ENCODE assay signal across 8 mouse cellular contexts in the genomic region with DNA sequence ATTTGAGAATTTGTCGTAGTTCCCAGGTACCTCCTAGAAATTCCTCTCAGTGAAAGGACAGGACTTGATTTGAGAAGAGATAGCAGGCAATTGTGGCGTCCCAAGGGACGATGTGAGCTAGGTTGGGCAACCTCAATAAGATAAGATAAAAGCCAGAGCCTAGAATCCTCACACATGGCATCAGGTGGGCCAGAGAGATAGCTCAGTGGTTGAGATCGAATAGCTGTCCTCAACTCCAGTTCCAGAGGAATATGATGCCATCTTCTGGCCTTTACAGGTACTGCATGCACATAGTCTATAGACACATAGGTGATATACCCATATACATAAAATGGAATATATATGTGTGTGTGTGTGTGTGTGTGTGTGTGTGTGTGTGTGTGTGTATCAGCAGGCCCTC. TPM values are rescaled to one million over a fixed set of nuclear protein-coding genes. Genes with fewer than 3 reads are reported as not detected.
DNase-seq lines count a peak whose midpoint lies in the region; ATAC-seq and TF ChIP-seq lines count a peak whose summit lies in the region.

No protein-coding gene starts in this region.

- H3K4me1 ChIP-seq in heart, embryonic 12.5 days (replicated peaks), result peaks cover 12% of the 10 kb centered on the region
- H3K4me1 ChIP-seq in lung, embryonic 14.5 days (ENCODE audit: insufficient read depth), result no peaks in the 10 kb centered on the region
- H3K4me1 ChIP-seq in neural tube, embryonic 15.5 days, result no peaks in the 10 kb centered on the region

- H3K9ac ChIP-seq in heart, embryonic 12.5 days, result no peak overlapping the region
- no peak overlapping the region for H3K9ac ChIP-seq in lung, embryonic 14.5 days
- H3K9ac ChIP-seq in neural tube, embryonic 15.5 days (replicated peaks), result no peak overlapping the region

- no peak overlapping the region for H3K4me3 ChIP-seq in heart, embryonic 12.5 days
- no peak overlapping the region for H3K4me3 ChIP-seq in lung, embryonic 14.5 days (ENCODE audit: low read depth, low read length)
- H3K4me3 ChIP-seq in neural tube, embryonic 15.5 days (replicated peaks), result no peak overlapping the region

- DNase-seq in heart, postnatal 25 days (ENCODE audit: low spot score), result no peak
- DNase-seq in spleen, postnatal 10 days (ENCODE audit: low spot score in 2 of 2), result peak; percentile 44 to 67
- DNase-seq in spleen, adult 18-20 months, result no peak
- DNase-seq in cerebellum, postnatal 10 days, result peak; percentile 70 to 78
- peak; percentile 82 for DNase-seq in lung, embryonic 14.5 days
- DNase-seq in Muller cell, postnatal 12 days (ENCODE audit: inconsistent ontology term), result no peak

- peak; percentile 67 for TF ChIP-seq CTCF in lung, embryonic 14.5 days (IDR thresholded peaks at IDR 0.05; ENCODE audit: low read depth)

- H3K27ac ChIP-seq in heart, embryonic 12.5 days (ENCODE audit: poor library complexity, severe bottlenecking), result no peak overlapping the region
- no peak overlapping the region for H3K27ac ChIP-seq in lung, embryonic 14.5 days (ENCODE audit: low read depth)
- H3K27ac ChIP-seq in neural tube, embryonic 15.5 days (replicated peaks), result no peak overlapping the region

- H3K36me3 ChIP-seq in heart, embryonic 12.5 days, result no peaks in the 10 kb centered on the region
- H3K36me3 ChIP-seq in lung, embryonic 14.5 days (ENCODE audit: insufficient read depth), result no peaks in the 10 kb centered on the region
- H3K36me3 ChIP-seq in neural tube, embryonic 15.5 days, result no peaks in the 10 kb centered on the region

- 0 out of 2 replicates have a peak, but pooled peaks have one; percentile 29 for ATAC-seq in heart, embryonic 12.5 days (ENCODE audit: insufficient number of reproducible peaks, low FRiP score)
- ATAC-seq in lung, embryonic 14.5 days (ENCODE audit: insufficient read depth), result no peak
- ATAC-seq in neural tube, embryonic 15.5 days (ENCODE audit: low FRiP score), result no peak

- intact Hi-C loops in heart, postnatal 25 days (cut with DNase I), result loop anchor here (1.0 kb wide), 1 partner anchor 146 kb away; no protein-coding TSS in a partner anchor

- H3K9me3 ChIP-seq in heart, embryonic 12.5 days (replicated peaks), result no peaks in the 10 kb centered on the region
- no peaks in the 10 kb centered on the region for H3K9me3 ChIP-seq in lung, embryonic 14.5 days (ENCODE audit: low read depth, low read length)
- H3K9me3 ChIP-seq in neural tube, embryonic 15.5 days (replicated peaks), result no peaks in the 10 kb centered on the region

- H3K4me2 ChIP-seq in heart, embryonic 12.5 days, result no peak overlapping the region
- H3K4me2 ChIP-seq in lung, embryonic 14.5 days, result no peak overlapping the region
- no peak overlapping the region for H3K4me2 ChIP-seq in neural tube, embryonic 15.5 days

- 44% methylated on average over 4 of the region's 4 CpGs for WGBS in heart, embryonic 12.5 days
- WGBS in lung, embryonic 14.5 days, result 57% methylated on average over 4 of the region's 4 CpGs
- WGBS in neural tube, embryonic 15.5 days, result 63% methylated on average over 4 of the region's 4 CpGs

- H3K27me3 ChIP-seq in heart, embryonic 12.5 days (replicated peaks), result peaks cover 6% of the 10 kb centered on the region; the same call in 1 of the 2 replicates
- H3K27me3 ChIP-seq in lung, embryonic 14.5 days (ENCODE audit: insufficient read depth, low read length), result no peaks in the 10 kb centered on the region
- H3K27me3 ChIP-seq in neural tube, embryonic 15.5 days (replicated peaks), result peaks cover 3% of the 10 kb centered on the region; the same call in 1 of the 2 replicates

RNA-seq across cellular contexts. Expression of a gene that starts 2.0 kb away (rescaled TPM):
- 1.7 and 1.8 TPM in 2 replicates for polyA plus RNA-seq in heart, embryonic 12.5 days (2016; fragmentation: Nextera tagmentation; extraction: Ambion mirVana)
- under 1 TPM; 0.11 to 0.21 TPM for total RNA-seq in heart, postnatal 25 days (2021)
- polyA plus RNA-seq in lung, embryonic 14.5 days (2014; fragmentation: Nextera tagmentation; extraction: Ambion mirVana), result 8.9 and 10.2 TPM in 2 replicates
- polyA plus RNA-seq in neural tube, embryonic 15.5 days (2015; fragmentation: Nextera tagmentation; extraction: Ambion mirVana), result 0.50 and 3.5 TPM in 2 replicates

RNA-seq across cellular contexts. Expression of a gene that starts 16.8 kb away (rescaled TPM):
- polyA plus RNA-seq in heart, embryonic 12.5 days (2016; fragmentation: Nextera tagmentation; extraction: Ambion mirVana), result 148 and 153 TPM in 2 replicates
- 10 to 100 TPM; 48.8 to 97.8 TPM for total RNA-seq in heart, postnatal 25 days (2021)
- polyA plus RNA-seq in lung, embryonic 14.5 days (2014; fragmentation: Nextera tagmentation; extraction: Ambion mirVana), result 47.8 and 49.7 TPM in 2 replicates
- 67.1 and 79.4 TPM in 2 replicates for polyA plus RNA-seq in neural tube, embryonic 15.5 days (2015; fragmentation: Nextera tagmentation; extraction: Ambion mirVana)

Comparison
In these comparisons a context has a peak if more than half of its experiments do, and no peak if none do; other contexts are left out.
1. DNase-seq: peak in spleen, postnatal 10 days (2 of 2), cerebellum, postnatal 10 days (2 of 2) and lung, embryonic 14.5 days (single experiment); none in heart, postnatal 25 days (single experiment), spleen, adult 18-20 months (0 of 2) and Muller cell, postnatal 12 days (single experiment).